Comparison of ENCODE assay signal across 15 mouse cellular contexts in the genomic region with DNA sequence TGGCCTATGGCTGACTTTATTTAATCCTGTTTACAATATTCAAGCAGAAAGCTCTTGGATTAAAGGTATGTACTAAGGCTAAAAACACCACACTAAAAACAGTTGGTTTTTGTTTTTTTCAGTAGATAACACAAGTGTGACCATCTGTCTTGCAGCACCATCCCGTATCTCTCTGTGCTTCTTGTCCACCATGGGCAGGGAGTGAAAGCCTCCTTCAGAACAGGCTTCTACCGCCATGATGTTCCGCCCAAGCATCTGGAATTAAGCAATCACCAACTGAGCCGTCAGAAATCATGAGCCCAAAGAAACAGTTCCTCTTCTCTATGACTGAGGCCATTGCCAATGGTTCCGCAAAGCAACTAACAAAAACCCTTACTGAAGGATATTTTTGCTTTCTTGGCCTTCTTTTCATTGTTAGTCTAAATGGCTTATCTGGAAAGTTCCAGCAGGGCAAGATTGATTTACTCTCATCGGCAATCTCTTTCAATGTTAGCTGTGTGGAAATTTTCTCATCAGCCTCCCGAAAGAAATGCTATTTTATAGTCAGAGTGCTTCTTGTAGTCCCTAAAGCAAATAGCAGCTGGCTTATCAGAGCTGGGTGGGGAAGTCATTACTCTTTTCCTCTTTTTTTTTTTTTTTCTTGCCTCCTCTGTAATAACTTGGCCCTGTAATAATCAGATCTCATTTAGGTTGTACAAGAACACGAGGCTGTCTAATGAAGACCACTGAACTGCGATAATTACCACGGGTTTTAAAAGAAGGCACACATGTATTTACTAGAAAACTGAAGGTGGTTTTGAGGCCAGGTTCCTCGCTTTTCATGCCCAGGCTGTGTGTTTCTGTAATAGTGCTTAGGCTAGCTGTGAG. TPM values are rescaled to one million over a fixed set of nuclear protein-coding genes. Genes with fewer than 3 reads are reported as not detected.
A peak's percentile ranks its signal among the peaks of the same experiment; 100 is the strongest.
DNase-seq lines count a peak whose midpoint lies in the region; ATAC-seq and TF ChIP-seq lines count a peak whose summit lies in the region.
"Had no signal": no experiment of that assay in that cellular context is flagged by ENCODE, and none has a peak within 500 bp of the region (broad histone marks: within the 10 kb centered on the region; RNA-seq: fewer than 3 reads in every experiment).

No protein-coding gene starts in this region.

- no peaks in the 10 kb centered on the region for H3K36me3 ChIP-seq in hindbrain, embryonic 12.5 days
- no peaks in the 10 kb centered on the region for H3K36me3 ChIP-seq in hindbrain, postnatal 0 days (ENCODE audit: insufficient read depth, low read length)
- H3K36me3 ChIP-seq in midbrain, embryonic 13.5 days: no peaks in the 10 kb centered on the region
- no peaks in the 10 kb centered on the region for H3K36me3 ChIP-seq in midbrain, postnatal 0 days (ENCODE audit: insufficient read depth, low read length)
- H3K36me3 ChIP-seq in hindbrain, embryonic 13.5 days: no peaks in the 10 kb centered on the region
- no peaks in the 10 kb centered on the region for H3K36me3 ChIP-seq in neural tube, embryonic 15.5 days
- H3K36me3 ChIP-seq: limb, embryonic 12.5 days; liver, embryonic 15.5 days had no signal

- WGBS in hindbrain, embryonic 12.5 days: 72% methylated on average over 11 of the region's 11 CpGs
- WGBS in hindbrain, postnatal 0 days: 64% methylated on average over 11 of the region's 11 CpGs
- 76% methylated on average over 11 of the region's 11 CpGs for WGBS in midbrain, embryonic 13.5 days
- WGBS in midbrain, postnatal 0 days: 74% methylated on average over 11 of the region's 11 CpGs
- 64% methylated on average over 11 of the region's 11 CpGs for WGBS in hindbrain, embryonic 13.5 days
- 55% methylated on average over 11 of the region's 11 CpGs for WGBS in neural tube, embryonic 15.5 days

- intact Hi-C loops in left cerebral cortex, postnatal 25 days (cut with DNase I): no loop called here

- TF ChIP-seq CTCF in hindbrain, postnatal 0 days (IDR thresholded peaks at IDR 0.05; ENCODE audit: low read depth): no peak
- no peak for TF ChIP-seq CTCF in midbrain, postnatal 0 days (IDR thresholded peaks at IDR 0.05)

- H3K4me3 ChIP-seq in hindbrain, embryonic 12.5 days: no peak overlapping the region
- no peak overlapping the region for H3K4me3 ChIP-seq in hindbrain, postnatal 0 days (ENCODE audit: low read length)
- no peak overlapping the region for H3K4me3 ChIP-seq in midbrain, embryonic 13.5 days (replicated peaks)
- H3K4me3 ChIP-seq in midbrain, postnatal 0 days (ENCODE audit: low read depth, low read length): no peak overlapping the region
- H3K4me3 ChIP-seq in hindbrain, embryonic 13.5 days: no peak overlapping the region
- no peak overlapping the region for H3K4me3 ChIP-seq in neural tube, embryonic 15.5 days (replicated peaks)
- H3K4me3 ChIP-seq: limb, embryonic 12.5 days; liver, embryonic 15.5 days had no signal

- H3K9ac ChIP-seq in hindbrain, embryonic 12.5 days: no peak overlapping the region
- H3K9ac ChIP-seq in hindbrain, postnatal 0 days (replicated peaks; ENCODE audit: low read length): no peak overlapping the region
- no peak overlapping the region for H3K9ac ChIP-seq in midbrain, embryonic 13.5 days (replicated peaks)
- H3K9ac ChIP-seq in midbrain, postnatal 0 days (replicated peaks; ENCODE audit: low read length, poor library complexity, severe bottlenecking): no peak overlapping the region
- no peak overlapping the region for H3K9ac ChIP-seq in hindbrain, embryonic 13.5 days
- no peak overlapping the region for H3K9ac ChIP-seq in neural tube, embryonic 15.5 days (replicated peaks)
- H3K9ac ChIP-seq: limb, embryonic 12.5 days; liver, embryonic 15.5 days had no signal

- H3K4me1 ChIP-seq in hindbrain, embryonic 12.5 days: peaks cover 31% of the 10 kb centered on the region
- 0 out of 2 replicates have a peak, but pooled peaks cover 9% of the 10 kb centered on the region for H3K4me1 ChIP-seq in hindbrain, postnatal 0 days (ENCODE audit: insufficient read depth, low read length)
- H3K4me1 ChIP-seq in midbrain, embryonic 13.5 days (replicated peaks): peaks cover 34% of the 10 kb centered on the region
- H3K4me1 ChIP-seq in midbrain, postnatal 0 days (ENCODE audit: insufficient read depth, low read length): peaks cover 7% of the 10 kb centered on the region; the same call in 1 of the 2 replicates
- H3K4me1 ChIP-seq in hindbrain, embryonic 13.5 days (replicated peaks): peaks cover 62% of the 10 kb centered on the region
- peaks cover 49% of the 10 kb centered on the region for H3K4me1 ChIP-seq in neural tube, embryonic 15.5 days

- H3K4me2 ChIP-seq in hindbrain, embryonic 12.5 days (replicated peaks): no peak overlapping the region
- H3K4me2 ChIP-seq in hindbrain, postnatal 0 days (ENCODE audit: low read depth, low read length): no peak overlapping the region
- no peak overlapping the region for H3K4me2 ChIP-seq in midbrain, embryonic 13.5 days (replicated peaks)
- no peak overlapping the region for H3K4me2 ChIP-seq in midbrain, postnatal 0 days (ENCODE audit: low read depth, low read length, poor library complexity, severe bottlenecking)
- H3K4me2 ChIP-seq in hindbrain, embryonic 13.5 days: no peak overlapping the region
- H3K4me2 ChIP-seq in neural tube, embryonic 15.5 days: no peak overlapping the region
- H3K4me2 ChIP-seq: limb, embryonic 12.5 days; liver, embryonic 15.5 days had no signal

- no peaks in the 10 kb centered on the region for H3K9me3 ChIP-seq in hindbrain, embryonic 12.5 days (replicated peaks)
- H3K9me3 ChIP-seq in hindbrain, postnatal 0 days (ENCODE audit: low read length): no peaks in the 10 kb centered on the region
- H3K9me3 ChIP-seq in midbrain, embryonic 13.5 days: no peaks in the 10 kb centered on the region
- no peaks in the 10 kb centered on the region for H3K9me3 ChIP-seq in midbrain, postnatal 0 days (ENCODE audit: low read length)
- H3K9me3 ChIP-seq in hindbrain, embryonic 13.5 days: no peaks in the 10 kb centered on the region
- H3K9me3 ChIP-seq in neural tube, embryonic 15.5 days (replicated peaks): no peaks in the 10 kb centered on the region
- H3K9me3 ChIP-seq: limb, embryonic 12.5 days; liver, embryonic 15.5 days had no signal

- no peak for ATAC-seq in hindbrain, embryonic 12.5 days (ENCODE audit: low FRiP score)
- no peak for ATAC-seq in hindbrain, postnatal 0 days
- no peak for ATAC-seq in midbrain, embryonic 13.5 days
- ATAC-seq in midbrain, postnatal 0 days (ENCODE audit: low FRiP score): no peak
- 0 out of 2 replicates have a peak, but pooled peaks have one; percentile 33 for ATAC-seq in hindbrain, embryonic 13.5 days (ENCODE audit: low FRiP score)
- ATAC-seq in neural tube, embryonic 15.5 days (ENCODE audit: low FRiP score): no peak

- DNase-seq in hindbrain, postnatal 0 days (ENCODE audit: low spot score): no peak
- no peak for DNase-seq in midbrain, postnatal 0 days (ENCODE audit: low spot score)
- DNase-seq in left cerebral cortex, postnatal 25 days (ENCODE audit: low spot score in 2 of 2): no peak
- DNase-seq: adrenal gland, postnatal 25 days; B cell, adult 2 months; cerebellum, adult 8-10 months; gastrocnemius, postnatal 14 days; kidney, postnatal 10 days had no signal

- peak overlapping the region; percentile 74 for H3K27ac ChIP-seq in hindbrain, embryonic 12.5 days
- no peak overlapping the region; the same call in 1 of the 2 replicates for H3K27ac ChIP-seq in hindbrain, postnatal 0 days
- peak overlapping the region; percentile 36; the same call in 1 of the 2 replicates for H3K27ac ChIP-seq in midbrain, embryonic 13.5 days
- H3K27ac ChIP-seq in midbrain, postnatal 0 days (ENCODE audit: low read depth, low read length): no peak overlapping the region
- peak overlapping the region; percentile 80 for H3K27ac ChIP-seq in hindbrain, embryonic 13.5 days
- peak overlapping the region; percentile 67 for H3K27ac ChIP-seq in neural tube, embryonic 15.5 days (replicated peaks)
- H3K27ac ChIP-seq: limb, embryonic 12.5 days; liver, embryonic 15.5 days; macrophage had no signal

- no peaks in the 10 kb centered on the region for H3K27me3 ChIP-seq in hindbrain, embryonic 12.5 days
- H3K27me3 ChIP-seq in hindbrain, postnatal 0 days (ENCODE audit: insufficient read depth, low read length): no peaks in the 10 kb centered on the region
- H3K27me3 ChIP-seq in midbrain, embryonic 13.5 days: no peaks in the 10 kb centered on the region
- H3K27me3 ChIP-seq in midbrain, postnatal 0 days (ENCODE audit: insufficient read depth, low read length): no peaks in the 10 kb centered on the region
- no peaks in the 10 kb centered on the region for H3K27me3 ChIP-seq in hindbrain, embryonic 13.5 days
- no peaks in the 10 kb centered on the region for H3K27me3 ChIP-seq in neural tube, embryonic 15.5 days (replicated peaks)
- H3K27me3 ChIP-seq: limb, embryonic 12.5 days; liver, embryonic 15.5 days had no signal

RNA-seq across cellular contexts. Expression of a gene that starts 49.2 kb away (rescaled TPM):
- 81.2 and 81.5 TPM in 2 replicates for polyA plus RNA-seq in hindbrain, embryonic 12.5 days (2016; fragmentation: Nextera tagmentation; extraction: Ambion mirVana)
- total RNA-seq in hindbrain, postnatal 0 days (2014; rRNA removed): 55.3 and 66.4 TPM in 2 replicates
- polyA plus RNA-seq in hindbrain, postnatal 0 days (2015; fragmentation: Nextera tagmentation; extraction: Ambion mirVana): 52.5 and 56.4 TPM in 2 replicates
- polyA plus RNA-seq in midbrain, embryonic 13.5 days (2015; fragmentation: Nextera tagmentation; extraction: Ambion mirVana): 68.9 and 75.2 TPM in 2 replicates
- 68.7 and 86.2 TPM in 2 replicates for total RNA-seq in midbrain, postnatal 0 days (2014; rRNA removed)
- polyA plus RNA-seq in midbrain, postnatal 0 days (2015; fragmentation: Nextera tagmentation; extraction: Ambion mirVana): 39.3 and 59.3 TPM in 2 replicates
- polyA plus RNA-seq in hindbrain, embryonic 13.5 days (2015; fragmentation: Nextera tagmentation; extraction: Ambion mirVana): 77.6 and 79.2 TPM in 2 replicates
- 45.1 and 57.1 TPM in 2 replicates for polyA plus RNA-seq in neural tube, embryonic 15.5 days (2015; fragmentation: Nextera tagmentation; extraction: Ambion mirVana)
- total RNA-seq in left cerebral cortex, postnatal 25 days (2021): 10 to 100 TPM; 49.5 to 54.8 TPM

Comparison
In these comparisons a context has a peak if more than half of its experiments do, and no peak if none do; other contexts are left out.
1. H3K27ac ChIP-seq: peak in hindbrain, embryonic 12.5 days (single experiment), midbrain, embryonic 13.5 days (single experiment), hindbrain, embryonic 13.5 days (single experiment) and neural tube, embryonic 15.5 days (single experiment); none in hindbrain, postnatal 0 days (single experiment) and midbrain, postnatal 0 days (single experiment).